Mouse (Mus musculus) inflammation-experienced regulatory T-cells, adult 6 months (primary cell): ENCODE results near the gene Rad54l. TPM values are rescaled to one million over a fixed set of nuclear protein-coding genes. Genes with fewer than 3 reads are reported as not detected.

Experiments used
- ATAC-seq: one replicate; pipeline ENCODE4 v1.8.0; 2017
- polyA plus RNA-seq, 3 experiments: library from polyadenylated mRNA; unstranded; fragments of 100-300 nt; shearing (Covaris generic); gene quantifications; one replicate each; pipeline ENCODE4 v1.2.1; 2017

Gene Rad54l
- polyA plus RNA-seq, 3 experiments from 2014 or later = 4.6 to 23.5 (median 5.7) TPM

- ATAC-seq = no peak
These were observed 50.3 kb downstream of the Rad54l start for GRCm38 (mm10) chr4:116073146-116073545.

- no peak for ATAC-seq
These were observed 53.4 kb downstream of the Rad54l start for GRCm38 (mm10) chr4:116070116-116070515.

- ATAC-seq = no peak
These were observed 59.6 kb downstream of the Rad54l start for GRCm38 (mm10) chr4:116063855-116064254.

- ATAC-seq = no peak
These were observed 64.3 kb downstream of the Rad54l start for GRCm38 (mm10) chr4:116059012-116059726.

GRCm38 (mm10) chr4:116057559-116057958 lies 65.9 kb downstream of the Rad54l start:
- ATAC-seq = no peak

- ATAC-seq = peak; percentile 94
These were observed 70.0 kb downstream of the Rad54l start, which contains the start of gene Nsun4 for GRCm38 (mm10) chr4:116053399-116053961. TSS of gene Nsun4 (minus strand) at chr4:116053876.

GRCm38 (mm10) chr4:116052526-116053293 lies 70.8 kb downstream of the Rad54l start:
- ATAC-seq = peak; percentile 14

GRCm38 (mm10) chr4:116049211-116049610 lies 74.3 kb downstream of the Rad54l start:
- ATAC-seq = no peak

- no peak for ATAC-seq
These were observed 75.2 kb downstream of the Rad54l start for GRCm38 (mm10) chr4:116048130-116048920.

- ATAC-seq = no peak
These were observed 75.8 kb downstream of the Rad54l start for GRCm38 (mm10) chr4:116047681-116048080.

GRCm38 (mm10) chr4:116046604-116047003 lies 76.9 kb downstream of the Rad54l start:
- no peak for ATAC-seq

Other genes starting within 250 kb of the Rad54l start
- gene Kncn, start 239.3 kb downstream of the Rad54l start, polyA plus RNA-seq = not detected
- not detected for gene 6430628N08Rik, start 233.0 kb downstream of the Rad54l start, polyA plus RNA-seq
- gene Dmbx1, start 183.8 kb downstream of the Rad54l start, polyA plus RNA-seq = not detected
- gene Faah, start 105.8 kb downstream of the Rad54l start, polyA plus RNA-seq = 10 to 100 TPM; 29.0 to 64.8 (median 60.3) TPM
- 10 to 100 TPM; 21.2 to 33.3 (median 29.9) TPM for gene Nsun4, start 69.8 kb downstream of the Rad54l start, polyA plus RNA-seq
- 100 to 1,000 TPM; 803 to 910 (median 862) TPM for gene Uqcrh, start 48.6 kb downstream of the Rad54l start, polyA plus RNA-seq
- gene Lrrc41, start 48.4 kb downstream of the Rad54l start, polyA plus RNA-seq = 10 to 100 TPM; 16.5 to 19.0 (median 18.0) TPM
- 10 to 100 TPM in 1 of 3 experiments, 1 to 10 TPM in 2; 7.5 to 11.5 (median 7.7) TPM for gene Pomgnt1, start 150 bp upstream of the Rad54l start, polyA plus RNA-seq
- under 1 TPM; 0.43 to 0.75 (median 0.63) TPM for gene Lurap1, start 27.6 kb upstream of the Rad54l start, polyA plus RNA-seq
- gene Tspan1, start 43.9 kb upstream of the Rad54l start, polyA plus RNA-seq = not detected
- not detected for gene 1700042G07Rik, start 49.7 kb upstream of the Rad54l start, polyA plus RNA-seq
- not detected for gene Gm49337, start 49.7 kb upstream of the Rad54l start, polyA plus RNA-seq
- 1 to 10 TPM; 1.2 to 3.4 (median 2.3) TPM for gene Pik3r3, start 97.9 kb upstream of the Rad54l start, polyA plus RNA-seq